Mouse (Mus musculus) adrenal gland (tissue): ENCODE results near the gene Uchl5.

Experiments
- intact Hi-C: fragments of 180-260 bp; cut with DNase I; formaldehyde crosslinking; loops from one replicate; pipeline ENCODE4 v1.15.1; 2025
- long read RNA-seq, 2 experiments: library from polyadenylated mRNA; unstranded; transcript quantifications; one replicate each; pipeline ENCODE4 v2.0.0; 2020; ENCODE audit warnings: borderline replicate concordance in 1 of 2; ENCODE audit not compliant: insufficient replicate concordance in 1 of 2

The Uchl5 gene
- long read RNA-seq, experiment 1, transcript Uchl5-206 (11 exons, 1,696 nt) = major isoform, 30 of 70 reads
- long read RNA-seq, experiment 1, transcript Uchl5-201 (11 exons, 1,845 nt) = minor isoform, 24 of 70 reads
- long read RNA-seq, experiment 1, partial matches to known transcripts = 8 of 70 reads
- long read RNA-seq, experiment 1, other reads (novel, unspliced or antisense) = 7 of 70 reads
- long read RNA-seq, experiment 2, transcript Uchl5-206 (11 exons, 1,696 nt) = major isoform, 38 of 85 reads
- long read RNA-seq, experiment 2, transcript Uchl5-201 (11 exons, 1,845 nt) = minor isoform, 24 of 85 reads
- long read RNA-seq, experiment 2, partial matches to known transcripts = 16 of 85 reads
- long read RNA-seq, experiment 2, other reads (novel, unspliced or antisense) = 5 of 85 reads

- intact Hi-C loops = no loop called here
These were observed at the start of gene Uchl5, which contains the start of gene Trove2 for GRCm38 (mm10) chr1:143776446-143777411. Uchl5 (plus strand) TSS chr1:143777272. Trove2 (minus strand) TSS chr1:143777068.

GRCm38 (mm10) chr1:143727701-143728445 lies 49.2 kb upstream of the Uchl5 start:
- intact Hi-C loops = no loop called here

DNA sequence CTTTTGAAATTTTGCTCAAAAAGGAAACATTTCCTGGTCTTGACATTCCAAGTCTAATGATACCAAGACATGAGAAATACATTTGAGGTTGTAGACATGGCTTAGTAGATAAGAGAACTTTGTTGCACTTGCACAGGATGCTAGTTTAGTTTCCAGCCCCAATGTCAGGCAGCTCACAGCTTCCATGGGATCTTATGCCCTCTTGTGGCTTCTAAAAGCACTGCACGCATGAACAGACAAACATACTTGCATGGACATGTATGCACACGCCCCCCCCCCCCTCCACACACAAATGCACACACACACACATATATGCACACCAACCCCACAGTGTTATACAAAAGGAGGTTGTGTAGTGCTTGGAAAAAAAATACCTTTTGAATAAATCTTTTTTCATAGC lies 46.2 kb upstream of the Uchl5 start:
- intact Hi-C loops = no loop called here

- intact Hi-C loops = no loop called here
These were observed 45.4 kb upstream of the Uchl5 start for GRCm38 (mm10) chr1:143731691-143732090.

GRCm38 (mm10) chr1:143733914-143734410 lies 43.1 kb upstream of the Uchl5 start:
- intact Hi-C loops = no loop called here

- intact Hi-C loops = loop anchor here (5.0 kb wide), 1 partner anchor 37 kb away; the partner anchor contains the start of gene Cdc73
These were observed 38.3 kb upstream of the Uchl5 start for GRCm38 (mm10) chr1:143738811-143739210.

DNA sequence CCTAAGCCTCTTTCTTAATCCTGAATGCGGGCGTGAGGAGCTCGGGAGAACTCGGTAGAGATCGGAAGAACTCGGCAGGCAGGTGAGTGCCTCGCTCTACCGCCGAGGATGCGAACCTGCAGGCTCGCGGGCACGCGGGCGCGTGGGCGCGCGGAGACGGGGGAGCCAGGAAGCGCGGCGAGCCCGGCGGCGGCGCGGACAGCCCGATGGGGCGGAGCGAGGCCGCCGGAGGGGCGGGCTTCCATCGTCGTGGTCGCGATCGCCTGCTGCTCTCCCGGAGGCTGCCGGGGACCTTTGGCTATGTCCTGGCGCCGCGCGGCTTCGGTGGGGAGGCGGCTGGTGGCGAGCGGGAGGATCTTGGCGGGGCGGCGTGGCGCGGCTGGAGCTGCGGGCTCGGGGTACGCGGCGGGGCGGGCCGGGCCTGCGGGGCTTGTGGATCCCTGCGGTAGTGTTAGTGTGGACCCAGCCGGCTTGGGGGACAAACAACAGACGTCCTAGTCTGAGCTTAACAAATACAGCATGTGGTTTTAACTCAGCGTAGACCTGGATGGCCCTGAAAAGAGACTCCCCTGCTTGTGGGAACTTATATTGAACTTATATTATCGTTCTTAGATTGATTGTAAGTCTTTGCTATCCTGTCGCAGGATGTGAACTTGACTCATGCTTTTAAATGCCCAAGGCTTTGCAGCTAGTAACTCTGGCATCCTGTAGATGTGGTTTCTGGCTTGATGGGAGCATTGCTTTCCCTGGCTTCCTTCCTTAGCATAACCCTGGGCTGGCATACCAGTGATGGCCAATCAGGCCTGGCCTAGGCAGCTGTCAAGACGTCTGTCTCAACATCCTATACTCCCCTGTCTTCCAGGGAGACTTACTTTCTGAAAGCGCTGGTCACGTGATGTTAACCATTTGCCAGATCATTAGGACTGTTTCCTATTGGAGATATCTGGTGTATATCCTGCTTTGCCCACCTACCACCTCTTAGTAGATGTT lies 37.4 kb upstream of the Uchl5 start:
- intact Hi-C loops = loop anchor here (5.0 kb wide), 1 partner anchor 37 kb away; the partner anchor contains the start of gene Cdc73

DNA sequence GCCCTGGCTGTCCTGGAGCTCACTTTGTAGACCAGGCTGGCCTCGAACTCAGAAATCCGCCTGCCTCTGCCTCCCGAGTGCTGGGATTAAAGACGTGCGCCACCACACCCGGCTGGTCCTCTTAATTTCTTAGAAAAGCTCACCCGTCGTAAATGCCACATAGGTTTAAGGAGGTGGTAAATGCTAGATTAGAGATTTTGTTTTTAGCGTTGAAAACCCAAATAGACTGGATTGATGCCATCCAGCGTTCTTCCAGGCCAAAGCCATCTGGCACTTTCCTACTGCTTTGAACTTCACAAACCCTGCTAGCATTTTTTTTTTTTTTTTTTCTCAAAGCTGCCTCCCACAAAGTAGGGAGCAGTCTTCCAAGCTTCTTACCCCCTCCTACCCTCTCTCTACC lies 36.5 kb upstream of the Uchl5 start:
- intact Hi-C loops = no loop called here

GRCm38 (mm10) chr1:143741331-143741730 lies 35.7 kb upstream of the Uchl5 start:
- intact Hi-C loops = no loop called here

DNA sequence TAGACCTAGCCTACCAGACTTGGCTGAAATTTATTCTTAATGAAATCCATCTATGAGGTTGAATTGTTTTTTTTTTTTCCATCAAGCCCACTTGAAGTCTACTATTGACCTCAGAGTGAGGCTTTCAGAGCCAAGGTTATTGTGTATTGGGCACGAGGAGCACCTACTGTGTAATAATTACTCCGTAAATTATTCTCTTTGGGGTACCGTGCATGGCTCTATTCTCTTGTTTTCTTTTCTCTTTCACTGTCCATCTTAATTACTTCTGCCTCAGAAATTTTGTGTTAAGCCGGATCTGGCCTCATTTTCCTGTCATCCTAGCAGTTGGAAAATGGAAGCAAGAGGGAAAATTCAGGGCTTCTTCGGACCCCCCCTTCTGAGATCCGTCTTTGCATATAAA lies 34.9 kb upstream of the Uchl5 start:
- intact Hi-C loops = no loop called here

- intact Hi-C loops = no loop called here
These were observed 31.2 kb upstream of the Uchl5 start for GRCm38 (mm10) chr1:143745871-143746270.

DNA sequence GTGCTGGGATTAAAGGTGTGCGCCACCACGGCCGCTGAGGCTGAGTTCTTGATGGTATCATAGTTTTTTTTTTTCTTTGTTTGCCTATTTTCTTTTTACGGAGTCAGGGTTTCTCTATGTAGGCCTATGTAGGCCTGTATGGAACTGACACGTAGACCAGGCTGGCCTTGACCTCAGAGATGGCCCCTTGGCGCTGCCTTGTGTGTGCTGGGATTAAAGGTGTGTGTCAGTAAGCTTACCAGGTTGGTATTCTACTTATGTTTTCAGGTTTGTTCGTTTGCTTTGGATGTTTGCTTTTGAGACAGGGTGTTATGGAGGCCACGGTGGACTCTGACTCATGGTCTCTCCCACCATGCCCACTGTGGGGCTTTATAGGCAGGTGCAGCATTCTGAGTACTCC lies 14.9 kb upstream of the Uchl5 start:
- intact Hi-C loops = no loop called here

GRCm38 (mm10) chr1:143764443-143764842 lies 12.6 kb upstream of the Uchl5 start:
- intact Hi-C loops = no loop called here

GRCm38 (mm10) chr1:143765801-143766200 lies 11.3 kb upstream of the Uchl5 start:
- intact Hi-C loops = no loop called here

DNA sequence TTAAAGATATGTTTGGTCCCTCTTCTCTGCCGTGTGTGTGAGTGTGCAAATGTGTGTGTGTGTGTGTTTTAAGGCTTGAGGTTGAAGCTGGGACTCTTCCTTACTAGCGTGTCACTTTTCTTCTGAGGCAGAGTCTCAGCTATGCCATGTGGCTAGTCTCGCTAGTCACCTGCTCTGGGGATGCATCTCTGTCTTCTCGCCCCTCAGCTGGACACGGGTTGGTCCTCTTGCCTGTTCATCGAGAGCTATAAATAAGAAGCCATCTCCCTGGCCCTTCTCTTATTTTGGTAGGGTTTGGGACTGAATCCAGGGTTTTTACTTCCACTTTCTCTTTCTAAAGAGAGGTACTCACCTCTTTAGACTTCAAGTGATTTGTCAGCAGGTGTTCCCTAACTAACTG lies 10.8 kb upstream of the Uchl5 start:
- intact Hi-C loops = no loop called here

GRCm38 (mm10) chr1:143770444-143771109 lies 6.5 kb upstream of the Uchl5 start:
- intact Hi-C loops = no loop called here

GRCm38 (mm10) chr1:143773082-143773481 lies 4.0 kb upstream of the Uchl5 start:
- intact Hi-C loops = no loop called here

GRCm38 (mm10) chr1:143773909-143774308 lies 3.2 kb upstream of the Uchl5 start:
- intact Hi-C loops = no loop called here

DNA sequence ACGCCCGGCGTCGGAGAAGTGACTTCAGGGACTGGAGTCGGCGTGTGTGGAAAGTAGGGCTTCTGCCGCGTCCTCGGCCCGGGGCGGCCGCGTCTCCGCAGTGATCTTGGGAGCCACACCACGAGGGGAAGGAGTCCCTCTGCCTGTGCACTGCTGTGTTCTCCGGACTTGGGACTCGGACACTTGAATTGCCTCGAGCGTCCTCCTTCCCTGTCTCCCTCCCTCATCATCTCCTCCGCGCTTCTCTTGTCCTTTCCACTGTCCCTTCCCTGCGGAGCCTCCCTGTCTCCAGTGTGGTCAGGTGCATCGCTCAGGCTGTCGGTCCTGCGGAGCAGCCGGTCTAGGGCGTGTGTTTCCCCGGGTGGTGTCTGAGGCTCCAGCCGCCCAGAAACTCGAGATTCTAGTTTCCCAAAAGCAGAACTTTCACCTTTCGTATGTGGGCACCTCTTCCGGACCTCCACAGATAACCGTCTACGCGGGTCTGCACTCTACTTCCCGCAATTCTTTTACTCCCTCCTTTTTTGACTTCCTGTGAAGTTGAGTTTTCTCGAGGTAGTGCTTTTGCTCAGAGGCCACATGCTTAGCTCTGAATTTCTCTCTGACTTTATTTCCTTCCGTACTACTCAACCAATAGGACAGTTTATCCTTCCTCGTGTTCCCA lies 616 bp downstream of the Uchl5 start:
- intact Hi-C loops = no loop called here
